Mouse (Mus musculus): Measurements from ENCODE around the gene Ptprk.

Ptprk gene

GRCm38 (mm10) chr10:28113879-28114278 lies 39.3 kb downstream of the Ptprk start:
- no peak for DNase-seq (ENCODE audit: low spot score)

GRCm38 (mm10) chr10:28116982-28117381 lies 42.4 kb downstream of the Ptprk start:
- DNase-seq (ENCODE audit: low spot score) = no peak

- no peak for DNase-seq (ENCODE audit: low spot score)
Observed at GRCm38 (mm10) chr10:28118783-28119365, 44.3 kb downstream of the Ptprk start.

GRCm38 (mm10) chr10:28123881-28124280 lies 49.3 kb downstream of the Ptprk start:
- no peak for DNase-seq (ENCODE audit: low spot score)

- no peak for DNase-seq (ENCODE audit: low spot score)
Observed at GRCm38 (mm10) chr10:28128011-28128410, 53.4 kb downstream of the Ptprk start.

- no peak for DNase-seq (ENCODE audit: low spot score)
Observed at GRCm38 (mm10) chr10:28128450-28128849, 53.8 kb downstream of the Ptprk start.

- DNase-seq (ENCODE audit: low spot score) = no peak
Observed at GRCm38 (mm10) chr10:28130422-28130821, 55.8 kb downstream of the Ptprk start.

- DNase-seq (ENCODE audit: low spot score) = no peak
Observed at GRCm38 (mm10) chr10:28133770-28134169, 59.1 kb downstream of the Ptprk start.

GRCm38 (mm10) chr10:28138399-28138798 lies 63.8 kb downstream of the Ptprk start:
- DNase-seq (ENCODE audit: low spot score) = no peak

- DNase-seq (ENCODE audit: low spot score) = no peak
Observed at GRCm38 (mm10) chr10:28144459-28144858, 69.8 kb downstream of the Ptprk start.

- DNase-seq (ENCODE audit: low spot score) = no peak
Observed at GRCm38 (mm10) chr10:28145326-28145725, 70.7 kb downstream of the Ptprk start.

- DNase-seq (ENCODE audit: low spot score) = no peak
Observed at GRCm38 (mm10) chr10:28155688-28156685, 81.4 kb downstream of the Ptprk start.

- DNase-seq (ENCODE audit: low spot score) = no peak
Observed at GRCm38 (mm10) chr10:28159716-28160115, 85.1 kb downstream of the Ptprk start.

- DNase-seq (ENCODE audit: low spot score) = no peak
Observed at GRCm38 (mm10) chr10:28161306-28161705, 86.7 kb downstream of the Ptprk start.

GRCm38 (mm10) chr10:28164250-28164649 lies 89.6 kb downstream of the Ptprk start:
- no peak for DNase-seq (ENCODE audit: low spot score)

GRCm38 (mm10) chr10:28164746-28165145 lies 90.1 kb downstream of the Ptprk start:
- no peak for DNase-seq (ENCODE audit: low spot score)

GRCm38 (mm10) chr10:28166610-28167009 lies 92.0 kb downstream of the Ptprk start:
- no peak for DNase-seq (ENCODE audit: low spot score)

- DNase-seq (ENCODE audit: low spot score) = no peak
Observed at GRCm38 (mm10) chr10:28167097-28167496, 92.5 kb downstream of the Ptprk start.

GRCm38 (mm10) chr10:28171196-28171595 lies 96.6 kb downstream of the Ptprk start:
- no peak for DNase-seq (ENCODE audit: low spot score)

GRCm38 (mm10) chr10:28178876-28179275 lies 104.3 kb downstream of the Ptprk start:
- DNase-seq (ENCODE audit: low spot score) = no peak

GRCm38 (mm10) chr10:28182081-28182480 lies 107.5 kb downstream of the Ptprk start:
- no peak for DNase-seq (ENCODE audit: low spot score)

- DNase-seq (ENCODE audit: low spot score) = no peak
Observed at GRCm38 (mm10) chr10:28184675-28185074, 110.1 kb downstream of the Ptprk start.

- DNase-seq (ENCODE audit: low spot score) = no peak
Observed at GRCm38 (mm10) chr10:28185326-28185725, 110.7 kb downstream of the Ptprk start.

All from spleen, adult 12 weeks (tissue).